Mouse (Mus musculus): Measurements from ENCODE around the gene Cpt1b.

GRCm38 (mm10) chr15:89429352-89430221 is 3.9 kb upstream of the Cpt1b start, which contains the start of the genes C730034F03Rik, Gm44502 and Chkb:
- TF ChIP-seq CTCF (IDR thresholded peaks at IDR 0.05; ENCODE audit: control insufficient read depth, insufficient read depth, low read length) (no peak), POLR2A (IDR thresholded peaks at IDR 0.05; ENCODE audit: borderline replicate concordance, control insufficient read depth, low read depth, low read length) (peak; percentile 53)

All from bone marrow, adult 2 months (tissue).